Mouse (Mus musculus) embryonic facial prominence, embryonic 12.5 days (tissue): ENCODE data around the gene Trp53. TPM values are rescaled to one million over a fixed set of nuclear protein-coding genes. Genes with fewer than 3 reads are reported as not detected.

Source experiments
- ATAC-seq: fragments of 200-750 bp; cut with Nextera tagmentation; 2 replicates; pipeline ENCODE4 v1.8.0; 2017; ENCODE audit not compliant: insufficient number of reproducible peaks, insufficient read depth, low FRiP score, low TSS enrichment
- H3K27ac ChIP-seq: fragments of 300-500 bp; sonication (generic); 2 replicates; pipeline ENCODE4 v1.5.1; 2016; ENCODE audit warnings: mild to moderate bottlenecking
- H3K27me3 ChIP-seq: fragments of 300-500 bp; sonication (generic); 2 replicates; pipeline ENCODE4 v1.6.1; 2016; ENCODE audit warnings: mild to moderate bottlenecking, moderate library complexity
- H3K36me3 ChIP-seq: fragments of 300-500 bp; sonication (generic); 2 replicates; pipeline ENCODE4 v1.6.1; 2016; ENCODE audit warnings: mild to moderate bottlenecking
- H3K4me1 ChIP-seq: fragments of 300-500 bp; sonication (generic); 2 replicates; pipeline ENCODE4 v1.6.1; 2016
- H3K4me2 ChIP-seq: fragments of 300-500 bp; sonication (generic); replicated peaks from 2 replicates; pipeline ENCODE4 v1.6.1; 2016; ENCODE audit warnings: mild to moderate bottlenecking, moderate library complexity
- H3K4me3 ChIP-seq: fragments of 300-500 bp; sonication (generic); 2 replicates; pipeline ENCODE4 v1.5.1; 2016; ENCODE audit warnings: mild to moderate bottlenecking
- H3K9ac ChIP-seq: fragments of 300-500 bp; sonication (generic); 2 replicates; pipeline ENCODE4 v1.6.1; 2016; ENCODE audit warnings: mild to moderate bottlenecking, moderate library complexity
- H3K9me3 ChIP-seq: fragments of 300-500 bp; sonication (generic); 2 replicates; pipeline ENCODE4 v1.6.1; 2016; ENCODE audit warnings: mild to moderate bottlenecking, moderate library complexity
- whole genome bisulfite sequencing: fragments of 180-500 bp; shearing (Covaris S2); methylation state at CpG from one replicate; pipeline ENCODE4 v1.1.7; 2016; 5-methylcytosine and 5-hydroxymethylcytosine counted together
- polyA plus RNA-seq: library from polyadenylated mRNA; unstranded; fragments of >200 nt; fragmentation: Nextera tagmentation; extraction: Ambion mirVana; gene quantifications from 2 replicates; pipeline ENCODE4 v1.2.1, GENCODE M21; 2016

Trp53 gene
- polyA plus RNA-seq, 1 experiment from 2014 or later, result 161 TPM

GRCm38 (mm10) chr11:69584937-69585336 is 4.8 kb downstream of the Trp53 start:
- WGBS, result 98% methylated on average over 13 of the region's 13 CpGs
- H3K4me2 ChIP-seq, result no peak overlapping the region
- H3K4me3 ChIP-seq, result no peak overlapping the region
- H3K4me1 ChIP-seq, result peaks cover 7% of the 10 kb centered on the region
- ATAC-seq, result no peak
- no peaks in the 10 kb centered on the region for H3K27me3 ChIP-seq
- H3K36me3 ChIP-seq, result peaks cover 38% of the 10 kb centered on the region
- no peak overlapping the region for H3K9ac ChIP-seq
- H3K27ac ChIP-seq, result no peak overlapping the region
- no peaks in the 10 kb centered on the region for H3K9me3 ChIP-seq

- Histone ChIP-seq H3K36me3 (peaks cover 47% of the 10 kb centered on the region), H3K4me3 (no peak overlapping the region), H3K4me2 (no peak overlapping the region), H3K27ac (no peak overlapping the region), H3K9me3 (no peaks in the 10 kb centered on the region), H3K27me3 (no peaks in the 10 kb centered on the region), H3K9ac (no peak overlapping the region), H3K4me1 (peaks cover 7% of the 10 kb centered on the region)
- ATAC-seq, result no peak
- 83% methylated on average over 7 of the region's 7 CpGs for WGBS
Measured at GRCm38 (mm10) chr11:69585718-69586325, 5.7 kb downstream of the Trp53 start.

- no peak overlapping the region for H3K27ac ChIP-seq
- H3K4me2 ChIP-seq, result no peak overlapping the region
- no peak overlapping the region for H3K4me3 ChIP-seq
- no peaks in the 10 kb centered on the region; the same call in 1 of the 2 replicates for H3K4me1 ChIP-seq
- H3K9ac ChIP-seq, result no peak overlapping the region
- H3K9me3 ChIP-seq, result no peaks in the 10 kb centered on the region
- H3K27me3 ChIP-seq, result no peaks in the 10 kb centered on the region
- WGBS, result 90% methylated on average over 22 of the region's 22 CpGs
- H3K36me3 ChIP-seq, result peaks cover 69% of the 10 kb centered on the region
- no peak for ATAC-seq
Measured at GRCm38 (mm10) chr11:69589207-69589834, 9.2 kb downstream of the Trp53 start.

GRCm38 (mm10) chr11:69590622-69591021 is 10.5 kb downstream of the Trp53 start:
- H3K4me2 ChIP-seq, result no peak overlapping the region
- 94% methylated on average over 8 of the region's 8 CpGs for WGBS
- ATAC-seq, result no peak
- H3K4me1 ChIP-seq, result no peaks in the 10 kb centered on the region
- H3K27ac ChIP-seq, result no peak overlapping the region
- no peaks in the 10 kb centered on the region for H3K27me3 ChIP-seq
- no peak overlapping the region for H3K9ac ChIP-seq
- no peaks in the 10 kb centered on the region for H3K9me3 ChIP-seq
- H3K36me3 ChIP-seq, result peaks cover 71% of the 10 kb centered on the region
- H3K4me3 ChIP-seq, result no peak overlapping the region

GRCm38 (mm10) chr11:69591424-69591823 is 11.3 kb downstream of the Trp53 start:
- no peak overlapping the region for H3K27ac ChIP-seq
- no peak overlapping the region for H3K4me3 ChIP-seq
- H3K4me2 ChIP-seq, result no peak overlapping the region
- H3K9ac ChIP-seq, result no peak overlapping the region
- no peaks in the 10 kb centered on the region for H3K4me1 ChIP-seq
- H3K9me3 ChIP-seq, result no peaks in the 10 kb centered on the region
- no peaks in the 10 kb centered on the region for H3K27me3 ChIP-seq
- WGBS, result 86% methylated on average over 3 of the region's 3 CpGs
- ATAC-seq, result no peak
- H3K36me3 ChIP-seq, result peaks cover 70% of the 10 kb centered on the region

- H3K9me3 ChIP-seq, result no peaks in the 10 kb centered on the region
- H3K27ac ChIP-seq, result no peak overlapping the region
- no peaks in the 10 kb centered on the region for H3K4me1 ChIP-seq
- no peak for ATAC-seq
- WGBS, result 85% methylated on average over 7 of the region's 7 CpGs
- H3K27me3 ChIP-seq, result no peaks in the 10 kb centered on the region
- H3K4me3 ChIP-seq, result 0 out of 2 replicates have a peak overlapping the region, but pooled peaks have one; percentile 2
- H3K36me3 ChIP-seq, result peaks cover 65% of the 10 kb centered on the region
- H3K9ac ChIP-seq, result no peak overlapping the region
- no peak overlapping the region for H3K4me2 ChIP-seq
Measured at GRCm38 (mm10) chr11:69591899-69592637, 11.9 kb downstream of the Trp53 start.

GRCm38 (mm10) chr11:69592799-69593198 is 12.6 kb downstream of the Trp53 start:
- no peak overlapping the region for H3K4me3 ChIP-seq
- no peaks in the 10 kb centered on the region for H3K27me3 ChIP-seq
- ATAC-seq, result no peak
- no peaks in the 10 kb centered on the region for H3K9me3 ChIP-seq
- 89% methylated on average over 4 of the region's 4 CpGs for WGBS
- no peak overlapping the region for H3K27ac ChIP-seq
- no peak overlapping the region for H3K9ac ChIP-seq
- no peaks in the 10 kb centered on the region for H3K4me1 ChIP-seq
- H3K4me2 ChIP-seq, result no peak overlapping the region
- peaks cover 58% of the 10 kb centered on the region for H3K36me3 ChIP-seq

GRCm38 (mm10) chr11:69594853-69595252 is 14.7 kb downstream of the Trp53 start:
- no peaks in the 10 kb centered on the region for H3K9me3 ChIP-seq
- peaks cover 6% of the 10 kb centered on the region for H3K4me1 ChIP-seq
- H3K9ac ChIP-seq, result no peak overlapping the region
- no peak for ATAC-seq
- no peak overlapping the region for H3K4me3 ChIP-seq
- 97% methylated on average over 6 of the region's 6 CpGs for WGBS
- no peak overlapping the region for H3K4me2 ChIP-seq
- no peak overlapping the region for H3K27ac ChIP-seq
- H3K36me3 ChIP-seq, result peaks cover 37% of the 10 kb centered on the region
- no peaks in the 10 kb centered on the region for H3K27me3 ChIP-seq

GRCm38 (mm10) chr11:69599436-69599835 is 19.3 kb downstream of the Trp53 start:
- peaks cover 22% of the 10 kb centered on the region for H3K4me1 ChIP-seq
- H3K9ac ChIP-seq, result no peak overlapping the region
- WGBS, result 6% methylated on average over 9 of the region's 9 CpGs
- H3K27ac ChIP-seq, result peak overlapping the region; percentile 64; the same call in 1 of the 2 replicates
- no peaks in the 10 kb centered on the region for H3K9me3 ChIP-seq
- H3K4me3 ChIP-seq, result no peak overlapping the region
- ATAC-seq, result no peak
- H3K27me3 ChIP-seq, result peaks cover 5% of the 10 kb centered on the region; the same call in 1 of the 2 replicates
- H3K36me3 ChIP-seq, result 0 out of 2 replicates have a peak, but pooled peaks cover 5% of the 10 kb centered on the region
- peak overlapping the region; percentile 25 for H3K4me2 ChIP-seq

- no peak overlapping the region for H3K4me3 ChIP-seq
- H3K9me3 ChIP-seq, result no peaks in the 10 kb centered on the region
- ATAC-seq, result peak; percentile 65; the same call in 1 of the 2 replicates
- peak overlapping the region; percentile 64 for H3K27ac ChIP-seq
- no peak overlapping the region for H3K9ac ChIP-seq
- H3K27me3 ChIP-seq, result peaks cover 10% of the 10 kb centered on the region; the same call in 1 of the 2 replicates
- peak overlapping the region; percentile 25 for H3K4me2 ChIP-seq
- WGBS, result 10% methylated on average over 6 of the region's 6 CpGs
- peaks cover 29% of the 10 kb centered on the region for H3K4me1 ChIP-seq
- H3K36me3 ChIP-seq, result no peaks in the 10 kb centered on the region
Measured at GRCm38 (mm10) chr11:69600098-69600497, 19.9 kb downstream of the Trp53 start.

- Histone ChIP-seq H3K27ac (no peak overlapping the region), H3K9me3 (no peaks in the 10 kb centered on the region), H3K4me3 (no peak overlapping the region), H3K36me3 (no peaks in the 10 kb centered on the region), H3K27me3 (peaks cover 15% of the 10 kb centered on the region), H3K4me1 (peaks cover 39% of the 10 kb centered on the region), H3K9ac (no peak overlapping the region), H3K4me2 (no peak overlapping the region)
- 89% methylated on average over 3 of the region's 3 CpGs for WGBS
- ATAC-seq, result no peak
Measured at GRCm38 (mm10) chr11:69601768-69602167, 21.6 kb downstream of the Trp53 start.

- Histone ChIP-seq H3K27me3 (peaks cover 15% of the 10 kb centered on the region), H3K4me1 (peaks cover 39% of the 10 kb centered on the region), H3K9me3 (no peaks in the 10 kb centered on the region), H3K9ac (no peak overlapping the region), H3K4me3 (no peak overlapping the region), H3K27ac (no peak overlapping the region), H3K4me2 (no peak overlapping the region), H3K36me3 (no peaks in the 10 kb centered on the region)
- WGBS, result 63% methylated on average over 8 of the region's 8 CpGs
- no peak for ATAC-seq
Measured at GRCm38 (mm10) chr11:69603516-69603915, 23.4 kb downstream of the Trp53 start.
